Mouse (Mus musculus) ES-E14 (cell line): Measurements from ENCODE around the gene Prr5l. TPM values are rescaled to one million over a fixed set of nuclear protein-coding genes. Genes with fewer than 3 reads are reported as not detected.

Source experiments
- DNase-seq: peaks from one replicate; pipeline ENCODE4 v3.0.0-alpha.2; 2013; ENCODE audit warnings: low read depth, low spot score
- H3K27ac ChIP-seq: 2 replicates; pipeline ENCODE4 v1.5.1; 2012; ENCODE audit warnings: low read depth, mild to moderate bottlenecking, low read length, moderate library complexity, mixed read lengths; ENCODE audit not compliant: poor library complexity, insufficient read depth, severe bottlenecking
- H3K36me3 ChIP-seq: 2 replicates; pipeline ENCODE4 v1.6.1; 2012; ENCODE audit warnings: mild to moderate bottlenecking, low read length, moderate library complexity, mixed read lengths; ENCODE audit not compliant: control insufficient read depth, poor library complexity, insufficient read depth, severe bottlenecking
- H3K4me1 ChIP-seq, 2 experiments: fragments of 150-350 bp in 1 of 2; sonication (generic) in 1 of 2; 2 replicates each; pipeline ENCODE4 v1.6.1; 2012; ENCODE audit warnings: low read length in 2 of 2, mild to moderate bottlenecking in 1 of 2, mixed read lengths in 1 of 2; ENCODE audit not compliant: control insufficient read depth in 2 of 2, insufficient read depth in 2 of 2, poor library complexity in 1 of 2
- H3K4me3 ChIP-seq, 2 experiments: fragments of 150-350 bp in 1 of 2; sonication (generic) in 1 of 2; 2 replicates each; pipeline ENCODE4 v1.5.1; 2012; ENCODE audit warnings: low read length in 2 of 2, low read depth in 1 of 2, mild to moderate bottlenecking in 1 of 2, mixed read lengths in 1 of 2; ENCODE audit not compliant: insufficient read depth in 1 of 2, poor library complexity in 1 of 2, severe bottlenecking in 1 of 2
- H3K9ac ChIP-seq: 2 replicates; pipeline ENCODE4 v1.6.1; 2012; ENCODE audit warnings: low read depth, mild to moderate bottlenecking, low read length, mixed read lengths; ENCODE audit not compliant: poor library complexity, insufficient read depth, severe bottlenecking
- H3K9me3 ChIP-seq: fragments of 150-350 bp; sonication (generic); 2 replicates; pipeline ENCODE4 v1.6.1; 2012; ENCODE audit warnings: low read depth, mild to moderate bottlenecking, low read length; ENCODE audit not compliant: control insufficient read depth, insufficient read depth
- CHD2 ChIP-seq: IDR thresholded peaks from 2 replicates; pipeline ENCODE4 v1.6.1; 2014; ENCODE audit warnings: mild to moderate bottlenecking, low read depth, low read length, inconsistent platforms
- HCFC1 ChIP-seq: IDR thresholded peaks from 2 replicates; pipeline ENCODE4 v1.6.1; 2012; ENCODE audit warnings: low read length, inconsistent platforms, borderline replicate concordance; ENCODE audit not compliant: insufficient read depth
- MAFK ChIP-seq: IDR thresholded peaks from 2 replicates; pipeline ENCODE4 v1.6.1; 2014; ENCODE audit warnings: mild to moderate bottlenecking, low read depth, low read length, inconsistent platforms; ENCODE audit not compliant: insufficient read depth
- ZC3H11A ChIP-seq: IDR thresholded peaks from 2 replicates; pipeline ENCODE4 v1.6.1; 2012; ENCODE audit warnings: low read depth, mild to moderate bottlenecking, inconsistent platforms, low read length, borderline replicate concordance
- ZNF384 ChIP-seq: IDR thresholded peaks from 2 replicates; pipeline ENCODE4 v1.6.1; 2012; ENCODE audit warnings: low read depth, low read length, inconsistent platforms
- in situ Hi-C, 2 experiments: fragments of 600-800 bp; cut with MboI; formaldehyde crosslinking; loops; one replicate each; pipeline ENCODE4 v1.15.1; 2025; ENCODE audit warnings: low sequenced_read_pairs in 2 of 2, inconsistent platforms in 1 of 2; ENCODE audit not compliant: unreplicated experiment in 2 of 2
- total RNA-seq: library from RNA; depleted of rRNA; stranded (reverse); fragments of 300-350 nt; gene quantifications from 2 replicates; pipeline ENCODE4 v1.2.3, GENCODE M21; 2012

Prr5l gene
- total RNA-seq, 1 experiment: 4.5 TPM

GRCm38 (mm10) chr2:101759523-101760277, 123.1 kb downstream of the Prr5l start:
- no peak overlapping the region for H3K4me3 ChIP-seq
- TF ChIP-seq MAFK (no peak), CHD2 (no peak), ZC3H11A (no peak), HCFC1 (no peak), ZNF384 (no peak)
- in situ Hi-C loops: no loop called here
- no peak for DNase-seq
- H3K9me3 ChIP-seq: no peaks in the 10 kb centered on the region
- no peaks in the 10 kb centered on the region for H3K36me3 ChIP-seq
- no peak overlapping the region for H3K9ac ChIP-seq
- peaks cover 7 to 11% of the 10 kb centered on the region in 2 experiments for H3K4me1 ChIP-seq
- H3K27ac ChIP-seq: no peak overlapping the region

- in situ Hi-C loops: no loop called here
- TF ChIP-seq ZC3H11A (no peak), ZNF384 (no peak), MAFK (no peak), HCFC1 (no peak), CHD2 (no peak)
- H3K4me3 ChIP-seq: no peak overlapping the region
- H3K4me1 ChIP-seq: peaks cover 9 to 16% of the 10 kb centered on the region in 2 experiments
- DNase-seq: no peak
- H3K36me3 ChIP-seq: no peaks in the 10 kb centered on the region
- H3K27ac ChIP-seq: no peak overlapping the region
- no peak overlapping the region for H3K9ac ChIP-seq
- no peaks in the 10 kb centered on the region for H3K9me3 ChIP-seq
These were observed 125.0 kb downstream of the Prr5l start for GRCm38 (mm10) chr2:101757806-101758205.

DNA sequence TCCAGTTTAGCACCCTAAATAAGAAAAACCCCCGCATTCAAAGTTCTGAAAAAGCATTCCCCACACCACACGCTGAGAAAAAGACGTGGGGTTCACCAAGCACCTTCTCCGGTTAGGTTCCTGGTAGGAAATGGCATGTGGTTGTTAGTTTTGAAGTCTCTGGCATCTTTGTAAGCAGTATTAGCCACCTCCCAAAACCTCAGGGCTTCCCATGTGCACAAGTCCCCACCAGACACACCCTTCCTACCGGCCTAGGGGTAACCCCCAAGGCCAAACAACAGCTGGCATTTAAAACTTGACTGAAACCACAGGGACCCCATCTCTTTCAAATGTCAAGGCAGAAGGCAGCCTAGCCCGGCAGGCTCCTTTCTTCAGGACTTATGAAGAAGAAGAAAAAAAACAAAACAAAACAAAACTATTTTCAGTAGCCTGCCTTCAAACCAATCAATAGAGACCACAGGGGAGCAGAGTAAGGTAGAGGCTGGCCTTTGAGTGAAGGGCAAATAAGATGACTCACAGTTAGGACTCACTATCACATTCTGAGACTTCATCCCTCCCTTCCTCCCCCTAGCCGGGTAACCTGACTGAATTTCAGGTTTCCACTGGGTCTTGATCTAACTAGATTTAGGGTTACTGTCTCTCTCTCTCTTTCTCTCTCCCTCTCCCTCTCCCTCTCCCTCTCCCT, 126.6 kb downstream of the Prr5l start:
- H3K4me3 ChIP-seq: no peak overlapping the region
- H3K9ac ChIP-seq: no peak overlapping the region
- no peaks in the 10 kb centered on the region for H3K36me3 ChIP-seq
- TF ChIP-seq CHD2 (no peak), ZC3H11A (no peak), HCFC1 (no peak), ZNF384 (no peak), MAFK (no peak)
- H3K9me3 ChIP-seq: no peaks in the 10 kb centered on the region
- in situ Hi-C loops: no loop called here
- no peak for DNase-seq
- H3K27ac ChIP-seq: no peak overlapping the region; the same call in 1 of the 2 replicates
- H3K4me1 ChIP-seq: peaks cover 9 to 23% of the 10 kb centered on the region in 2 experiments

- H3K9me3 ChIP-seq: no peaks in the 10 kb centered on the region
- in situ Hi-C loops: no loop called here
- no peak for DNase-seq
- H3K9ac ChIP-seq: no peak overlapping the region
- H3K36me3 ChIP-seq: no peaks in the 10 kb centered on the region
- H3K27ac ChIP-seq: peak overlapping the region; percentile 59; the same call in 1 of the 2 replicates
- H3K4me3 ChIP-seq: no peak overlapping the region
- TF ChIP-seq ZNF384 (no peak), HCFC1 (no peak), CHD2 (no peak), ZC3H11A (no peak), MAFK (no peak)
- H3K4me1 ChIP-seq: peaks cover 9 to 25% of the 10 kb centered on the region in 2 experiments
These were observed 127.8 kb downstream of the Prr5l start for GRCm38 (mm10) chr2:101754939-101755555.
